In genomic region chr7:69554776-69555175, GRCm38 (mm10) we compare ENCODE assay signal across 22 mouse cellular contexts.
A peak's percentile ranks its signal among the peaks of the same experiment; 100 is the strongest.
DNase-seq lines count a peak whose midpoint lies in the region; ATAC-seq and TF ChIP-seq lines count a peak whose summit lies in the region.
"Had no signal": no experiment of that assay in that cellular context is flagged by ENCODE, and none has a peak within 500 bp of the region (broad histone marks: within the 10 kb centered on the region; RNA-seq: fewer than 3 reads in every experiment).

No protein-coding gene starts in this region.

- H3K4me1 ChIP-seq in hindbrain, postnatal 0 days (ENCODE audit: insufficient read depth, low read length) = no peaks in the 10 kb centered on the region
- peaks cover 5% of the 10 kb centered on the region; the same call in 1 of the 2 replicates for H3K4me1 ChIP-seq in hindbrain, embryonic 12.5 days
- peaks cover 8% of the 10 kb centered on the region; the same call in 1 of the 2 replicates for H3K4me1 ChIP-seq in embryonic facial prominence, embryonic 10.5 days
- H3K4me1 ChIP-seq: heart, embryonic 13.5 days; intestine, embryonic 15.5 days; megakaryocyte, embryonic 14.5 days had no signal

- no peak overlapping the region for H3K27ac ChIP-seq in hindbrain, postnatal 0 days
- no peak overlapping the region for H3K27ac ChIP-seq in hindbrain, embryonic 12.5 days
- no peak overlapping the region for H3K27ac ChIP-seq in embryonic facial prominence, embryonic 10.5 days (replicated peaks)
- H3K27ac ChIP-seq: embryonic facial prominence, embryonic 13.5 days; heart, embryonic 13.5 days; intestine, embryonic 15.5 days had no signal

- H3K4me2 ChIP-seq in hindbrain, postnatal 0 days (ENCODE audit: low read depth, low read length) = no peak overlapping the region
- no peak overlapping the region for H3K4me2 ChIP-seq in hindbrain, embryonic 12.5 days (replicated peaks)
- H3K4me2 ChIP-seq: embryonic facial prominence, embryonic 13.5 days; heart, embryonic 13.5 days; intestine, embryonic 15.5 days had no signal

- WGBS in hindbrain, postnatal 0 days = 55% methylated on average over 8 of the region's 8 CpGs
- 54% methylated on average over 8 of the region's 8 CpGs for WGBS in hindbrain, embryonic 12.5 days
- 66% methylated on average over 8 of the region's 8 CpGs for WGBS in embryonic facial prominence, embryonic 10.5 days

- no peak overlapping the region for H3K9ac ChIP-seq in hindbrain, postnatal 0 days (replicated peaks; ENCODE audit: low read length)
- no peak overlapping the region for H3K9ac ChIP-seq in hindbrain, embryonic 12.5 days
- H3K9ac ChIP-seq: embryonic facial prominence, embryonic 13.5 days; heart, embryonic 13.5 days; intestine, embryonic 15.5 days; liver, postnatal 0 days had no signal

- no peaks in the 10 kb centered on the region for H3K27me3 ChIP-seq in hindbrain, postnatal 0 days (ENCODE audit: insufficient read depth, low read length)
- no peaks in the 10 kb centered on the region for H3K27me3 ChIP-seq in hindbrain, embryonic 12.5 days
- no peaks in the 10 kb centered on the region for H3K27me3 ChIP-seq in embryonic facial prominence, embryonic 10.5 days (replicated peaks; ENCODE audit: low read depth, poor library complexity, severe bottlenecking)
- H3K27me3 ChIP-seq: CH12.LX; embryonic facial prominence, embryonic 13.5 days; heart, embryonic 13.5 days; intestine, embryonic 15.5 days; megakaryocyte, embryonic 14.5 days had no signal

- no peaks in the 10 kb centered on the region for H3K36me3 ChIP-seq in hindbrain, postnatal 0 days (ENCODE audit: insufficient read depth, low read length)
- H3K36me3 ChIP-seq in hindbrain, embryonic 12.5 days = no peaks in the 10 kb centered on the region
- H3K36me3 ChIP-seq in embryonic facial prominence, embryonic 10.5 days (replicated peaks) = no peaks in the 10 kb centered on the region
- H3K36me3 ChIP-seq: embryonic facial prominence, embryonic 13.5 days; heart, embryonic 13.5 days; intestine, embryonic 15.5 days had no signal

- ATAC-seq in hindbrain, postnatal 0 days = no peak
- no peak; the same call in 1 of the 2 replicates for ATAC-seq in hindbrain, embryonic 12.5 days (ENCODE audit: low FRiP score)
- ATAC-seq: forebrain, embryonic 16.5 days; intestine, embryonic 15.5 days; liver, postnatal 0 days had no signal

- TF ChIP-seq CTCF in hindbrain, postnatal 0 days (IDR thresholded peaks at IDR 0.05; ENCODE audit: low read depth) = no peak

- peak; percentile 1 to 6 for DNase-seq in cerebellum, postnatal 10 days
- DNase-seq in cerebellum, postnatal 36 days = no peak
- DNase-seq in hindbrain, postnatal 0 days (ENCODE audit: low spot score) = peak; percentile 16
- DNase-seq in 3T3-L1 (ENCODE audit: low read depth, low spot score) = peak; percentile 28
- peak; percentile 14 for DNase-seq in embryonic facial prominence, embryonic 10.5 days (ENCODE audit: low spot score)
- no peak for DNase-seq in lung, postnatal 25 days (ENCODE audit: low spot score)
- no peak for DNase-seq in natural killer cell, adult 2 months (ENCODE audit: low spot score in 2 of 2)
- DNase-seq: cerebellum, adult 9-11 months; kidney, adult 9 months; kidney, postnatal 25 days; left cerebral cortex, postnatal 4 days; liver; liver, postnatal 0 days; lung, postnatal 14 days; right cerebral cortex, postnatal 4 days had no signal

- H3K9me3 ChIP-seq in hindbrain, postnatal 0 days (ENCODE audit: low read length) = no peaks in the 10 kb centered on the region
- no peaks in the 10 kb centered on the region for H3K9me3 ChIP-seq in hindbrain, embryonic 12.5 days (replicated peaks)
- H3K9me3 ChIP-seq in embryonic facial prominence, embryonic 10.5 days = no peaks in the 10 kb centered on the region
- H3K9me3 ChIP-seq: embryonic facial prominence, embryonic 13.5 days; heart, embryonic 13.5 days; intestine, embryonic 15.5 days had no signal

- no peak overlapping the region for H3K4me3 ChIP-seq in hindbrain, postnatal 0 days (ENCODE audit: low read length)
- no peak overlapping the region for H3K4me3 ChIP-seq in hindbrain, embryonic 12.5 days
- no peak overlapping the region for H3K4me3 ChIP-seq in embryonic facial prominence, embryonic 10.5 days
- H3K4me3 ChIP-seq: embryonic facial prominence, embryonic 13.5 days; heart, embryonic 13.5 days; intestine, embryonic 15.5 days; megakaryocyte, embryonic 14.5 days had no signal

Comparison
In these comparisons a context has a peak if more than half of its experiments do, and no peak if none do; other contexts are left out.
1. DNase-seq: peak in cerebellum, postnatal 10 days (2 of 2), hindbrain, postnatal 0 days (single experiment), 3T3-L1 (single experiment) and embryonic facial prominence, embryonic 10.5 days (single experiment); none in cerebellum, postnatal 36 days (0 of 2), lung, postnatal 25 days (single experiment) and natural killer cell, adult 2 months (0 of 2).